Mouse (Mus musculus): Measurements from ENCODE around the gene Igf2bp2.

DNA sequence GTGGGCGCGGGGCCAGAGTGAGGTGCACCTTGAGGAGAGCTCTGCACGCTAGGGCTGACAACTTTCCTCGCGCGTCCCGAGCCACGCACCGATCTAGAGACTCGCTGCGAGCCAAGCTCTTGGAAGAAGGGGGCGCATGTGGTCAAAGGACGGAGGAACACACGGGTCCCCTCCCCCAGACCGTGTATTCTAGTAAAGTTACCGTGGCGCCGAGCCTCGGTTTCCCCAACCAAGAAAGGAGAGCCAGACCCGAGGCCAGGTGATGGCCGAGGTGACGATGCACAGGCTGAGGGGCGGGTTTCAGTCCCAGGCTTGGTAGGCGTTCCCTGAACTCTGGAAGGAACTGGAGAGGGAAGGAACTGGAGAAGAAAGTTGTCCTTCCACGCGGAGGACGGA is 355 bp upstream of the Igf2bp2 start:
- TF ChIP-seq CTCF (conservative IDR thresholded peaks at IDR 0.05; ENCODE audit: low read length) (no peak), POU5F1 (IDR thresholded peaks at IDR 0.05; ENCODE audit: borderline replicate concordance, low read length) (no peak)
